Mouse (Mus musculus): ENCODE data around the gene Tnni1. TPM values are rescaled to one million over a fixed set of nuclear protein-coding genes. Genes with fewer than 3 reads are reported as not detected.

Tnni1 gene
- total RNA-seq (2021), result 100 to 1,000 TPM; 298 to 331 TPM
- long read RNA-seq, experiment 1, partial matches to known transcripts, result 34 of 324 reads
- long read RNA-seq, experiment 1, other reads (novel, unspliced or antisense), result 290 of 324 reads
- long read RNA-seq, experiment 2, partial matches to known transcripts, result 19 of 270 reads
- long read RNA-seq, experiment 2, other reads (novel, unspliced or antisense), result 251 of 270 reads

DNA sequence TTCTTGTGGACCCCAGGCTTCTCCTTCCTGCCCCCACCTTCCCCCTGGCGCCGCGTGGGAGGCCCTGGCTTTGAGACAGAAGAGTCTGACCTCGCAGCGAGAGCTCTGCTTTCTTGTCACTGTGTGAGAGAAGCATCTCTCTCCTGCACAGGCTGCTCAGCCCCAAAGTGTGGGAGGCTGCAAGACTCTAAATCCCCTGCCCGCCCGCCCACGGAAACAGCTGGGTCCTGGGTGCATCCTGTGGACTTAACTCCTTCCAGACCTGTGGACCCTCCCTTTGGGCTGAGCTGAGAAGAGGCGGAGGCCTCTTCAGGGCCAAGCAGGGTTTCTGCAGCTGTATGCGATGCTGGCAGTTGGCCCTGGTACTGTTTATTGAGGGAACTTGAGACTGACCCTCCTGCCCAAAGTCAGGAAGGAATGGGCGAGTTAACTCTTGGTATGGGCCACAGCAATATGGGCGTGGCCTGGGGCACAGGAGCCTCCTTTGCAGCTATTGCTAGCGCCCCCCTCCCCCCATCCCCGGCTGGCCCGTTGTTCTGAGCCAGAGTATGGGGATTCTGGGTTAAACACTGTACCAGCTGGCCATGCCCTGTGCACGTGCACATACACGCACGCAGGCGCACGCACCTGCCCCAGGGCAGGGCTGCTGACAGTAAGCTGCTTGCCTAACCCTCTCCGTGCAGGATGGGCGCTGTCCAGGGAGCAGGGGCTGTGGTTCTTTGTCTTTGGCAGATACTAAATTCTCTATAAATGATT lies at the start of gene Tnni1:
TSS of gene Tnni1 (plus strand) at position 655 of the 756 bp plus-strand sequence.
- peak; percentile 48 to 65 for DNase-seq (ENCODE audit: low spot score in 2 of 2)

- no peak for DNase-seq (ENCODE audit: low spot score in 2 of 2)
Observed at GRCm38 (mm10) chr1:135729821-135730220, 49.4 kb upstream of the Tnni1 start.

DNA sequence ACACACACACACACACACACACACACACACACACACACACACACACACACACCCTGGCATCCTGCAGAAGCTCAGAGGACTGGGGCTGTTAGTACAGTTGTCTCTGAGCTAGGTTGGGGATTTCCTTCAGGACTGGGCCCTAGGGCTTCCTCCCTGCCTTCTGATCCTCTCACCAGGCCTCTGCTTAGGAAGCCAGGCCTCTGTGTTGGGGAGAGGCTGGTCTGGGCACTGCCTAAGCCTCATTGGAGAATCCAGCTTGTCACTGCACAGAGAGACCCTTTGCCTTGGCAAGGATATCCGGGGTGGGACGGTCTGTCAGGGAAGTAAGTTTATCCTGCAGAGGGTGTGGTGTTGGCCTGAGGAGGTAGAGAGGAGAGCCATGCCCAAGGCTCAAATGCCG lies 48.9 kb upstream of the Tnni1 start:
- no peak for DNase-seq (ENCODE audit: low spot score in 2 of 2)

DNA sequence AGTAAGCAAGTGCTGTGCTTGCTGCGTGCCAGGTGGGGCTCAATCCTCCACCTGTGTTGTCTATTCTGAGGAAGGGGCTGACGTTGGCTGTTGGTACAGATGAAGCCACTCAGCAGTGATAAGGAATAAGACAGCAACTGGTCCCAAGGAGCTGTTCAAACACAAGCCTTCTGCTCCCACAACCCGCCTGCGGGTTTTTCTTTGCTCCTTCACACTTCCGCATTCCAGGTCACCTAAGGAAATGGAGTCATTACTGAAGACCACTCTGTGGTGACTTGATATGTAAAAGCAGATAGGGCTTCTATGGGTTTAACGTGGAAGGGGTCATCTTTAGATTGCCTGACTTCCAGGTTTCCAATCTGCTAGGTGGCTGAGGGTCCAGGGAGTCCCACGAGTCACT lies 47.8 kb upstream of the Tnni1 start:
- no peak for DNase-seq (ENCODE audit: low spot score in 2 of 2)

DNA sequence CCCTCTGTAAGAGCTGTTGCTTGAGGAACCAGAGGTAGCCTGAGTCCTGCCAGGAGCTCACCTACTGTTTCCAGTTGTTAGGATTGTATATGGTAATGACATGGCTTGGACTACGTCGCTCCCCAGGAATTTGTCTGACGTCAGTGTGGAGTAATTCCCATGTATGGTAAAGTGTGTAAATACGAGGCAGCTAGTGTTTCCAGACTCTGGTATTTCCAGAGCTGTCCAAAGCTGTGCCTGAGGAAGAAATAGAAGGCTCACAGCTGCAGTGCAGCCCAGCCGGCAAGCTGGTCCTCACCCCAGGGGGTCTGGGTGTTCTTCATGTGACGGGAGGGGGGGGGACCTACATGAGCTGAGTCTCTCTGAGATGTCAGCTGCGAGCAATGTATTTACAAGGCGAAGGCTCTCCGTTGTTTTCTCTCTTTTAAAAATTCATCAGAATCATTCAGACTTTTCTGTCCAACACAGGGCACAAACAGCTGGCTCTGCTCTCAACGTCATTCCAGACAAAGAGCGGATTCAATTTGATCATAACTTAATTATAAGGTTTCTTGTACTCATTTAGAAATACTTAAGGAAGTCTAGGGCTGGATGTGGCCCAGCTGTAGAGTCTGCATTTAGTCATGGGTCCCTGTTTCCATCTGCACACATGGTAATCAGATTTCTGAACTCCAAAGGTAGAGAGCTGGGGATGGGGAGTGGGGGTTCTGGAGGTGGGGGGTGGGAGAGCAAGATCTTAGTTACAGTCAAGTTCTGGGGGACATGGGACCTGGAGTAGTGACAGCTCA lies 47.1 kb upstream of the Tnni1 start:
- no peak for DNase-seq (ENCODE audit: low spot score in 2 of 2)

- DNase-seq (ENCODE audit: low spot score in 2 of 2), result no peak
Observed at GRCm38 (mm10) chr1:135734225-135734937, 44.9 kb upstream of the Tnni1 start.

DNA sequence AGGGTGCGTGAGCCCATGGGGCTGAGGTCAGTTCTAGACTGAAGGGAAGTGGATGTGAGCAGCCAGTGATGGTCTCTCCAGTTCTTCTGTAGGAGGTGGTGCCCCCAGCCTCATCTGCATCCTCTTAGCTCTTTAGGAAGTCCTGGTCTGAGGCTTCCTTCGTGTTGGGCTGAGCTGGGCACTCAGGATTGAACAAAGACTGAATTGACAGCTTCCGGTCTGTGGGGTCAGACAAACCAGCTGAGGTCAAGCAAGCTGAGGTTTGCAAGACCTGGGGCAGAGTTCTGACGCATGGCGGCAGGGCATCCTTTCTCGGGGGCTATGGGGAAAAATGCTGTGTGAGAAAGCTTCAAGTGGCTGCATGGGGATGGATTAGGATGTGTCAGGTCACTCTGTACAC lies 43.8 kb upstream of the Tnni1 start:
- no peak for DNase-seq (ENCODE audit: low spot score in 2 of 2)

- DNase-seq (ENCODE audit: low spot score in 2 of 2), result no peak
Observed at GRCm38 (mm10) chr1:135744987-135745386, 34.2 kb upstream of the Tnni1 start.

- DNase-seq (ENCODE audit: low spot score in 2 of 2), result no peak
Observed at GRCm38 (mm10) chr1:135746248-135746647, 33.0 kb upstream of the Tnni1 start.

DNA sequence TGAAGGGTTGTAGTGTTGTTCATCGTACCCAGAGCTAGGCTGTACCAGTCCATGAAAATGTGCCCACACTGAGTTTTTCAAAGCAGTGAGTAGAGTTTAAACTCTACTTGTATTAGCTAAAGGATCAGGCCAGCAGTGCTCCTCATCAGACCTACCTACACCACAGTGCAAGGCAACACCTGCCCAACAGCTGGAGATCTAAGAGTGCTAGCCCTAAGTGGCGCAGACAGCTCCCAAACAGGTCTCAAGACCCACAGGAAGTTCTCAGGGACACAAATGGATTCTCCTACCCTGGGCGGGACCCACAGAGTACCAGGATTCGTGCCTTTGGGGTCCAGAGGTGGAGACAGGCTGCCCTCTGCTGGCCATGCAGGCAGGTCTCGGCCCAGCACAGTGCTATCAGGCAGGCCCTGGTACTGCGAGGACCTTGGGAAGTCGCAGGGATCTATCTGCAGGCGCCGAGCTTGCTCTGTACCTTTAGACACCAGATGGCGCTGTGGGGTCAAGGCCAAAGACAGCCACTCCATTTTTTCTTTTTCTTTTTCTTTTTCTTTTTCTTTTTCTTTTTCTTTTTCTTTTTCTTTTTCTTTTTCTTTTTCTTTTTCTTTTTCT lies 26.4 kb upstream of the Tnni1 start:
- peak; percentile 85 to 94 for DNase-seq (ENCODE audit: low spot score in 2 of 2)

DNA sequence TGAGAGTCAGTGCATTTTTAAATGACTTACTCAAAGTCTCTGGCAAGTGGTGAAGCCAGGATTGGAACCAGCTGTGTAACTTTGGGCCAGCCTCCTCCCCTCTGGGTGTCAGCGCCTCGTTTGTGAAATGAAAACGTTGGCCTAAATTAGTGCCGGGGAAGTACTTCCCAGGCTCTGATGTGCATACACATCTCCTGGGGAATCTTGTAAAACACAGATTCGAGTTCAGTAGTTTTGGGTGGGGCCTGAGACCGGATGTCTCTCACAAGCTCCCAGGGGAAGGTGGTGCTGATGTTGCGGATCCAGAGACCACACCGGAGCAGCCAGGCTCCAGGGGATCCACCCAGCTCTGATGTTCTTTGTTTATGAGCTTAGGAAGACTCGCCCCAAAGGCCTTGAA lies 23.9 kb upstream of the Tnni1 start:
- peak in 1 of 2 experiments; percentile 55 for DNase-seq (ENCODE audit: low spot score in 2 of 2)

- DNase-seq (ENCODE audit: low spot score in 2 of 2), result no peak
Observed at GRCm38 (mm10) chr1:135755913-135756312, 23.3 kb upstream of the Tnni1 start.

DNA sequence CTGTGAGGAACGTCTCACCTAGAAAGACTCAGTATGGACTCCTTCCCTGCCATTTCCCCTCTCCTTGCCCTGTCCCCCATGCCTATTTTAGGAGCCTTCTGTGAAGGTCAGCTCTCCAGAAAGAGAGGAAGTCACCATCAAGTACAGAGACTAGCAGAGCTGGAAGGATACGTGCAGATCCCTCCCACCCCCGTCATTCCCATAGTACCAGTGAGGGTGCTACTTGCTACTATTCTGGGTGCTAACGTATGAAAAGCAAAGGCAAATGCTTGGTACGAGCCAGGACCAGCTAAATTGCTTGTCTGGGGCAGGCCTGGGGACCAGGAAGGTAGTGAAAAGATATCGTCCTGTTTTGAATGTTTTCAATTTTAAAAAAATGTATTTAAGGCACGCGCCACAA lies 21.9 kb upstream of the Tnni1 start:
- no peak for DNase-seq (ENCODE audit: low spot score in 2 of 2)

DNA sequence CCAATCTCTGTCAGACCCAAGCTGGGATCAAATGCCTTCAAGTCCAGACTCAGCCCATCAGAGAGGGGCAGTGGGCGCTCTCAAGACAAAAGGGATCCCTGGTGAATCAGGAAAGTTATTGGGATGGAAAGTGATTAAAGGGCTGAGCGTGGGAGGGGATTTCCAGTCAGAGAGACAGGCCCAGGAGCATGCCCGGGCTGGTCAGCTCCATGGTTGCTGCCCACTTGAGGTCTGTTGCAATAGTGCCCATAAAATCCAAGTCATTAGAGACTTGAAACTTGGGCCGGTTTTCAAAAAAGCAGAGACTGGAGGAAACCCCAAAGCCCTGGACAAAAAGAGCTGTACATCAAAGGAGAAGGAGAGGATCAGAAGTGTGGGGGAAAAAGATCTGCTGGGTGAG lies 19.5 kb upstream of the Tnni1 start:
- DNase-seq (ENCODE audit: low spot score in 2 of 2), result no peak

DNA sequence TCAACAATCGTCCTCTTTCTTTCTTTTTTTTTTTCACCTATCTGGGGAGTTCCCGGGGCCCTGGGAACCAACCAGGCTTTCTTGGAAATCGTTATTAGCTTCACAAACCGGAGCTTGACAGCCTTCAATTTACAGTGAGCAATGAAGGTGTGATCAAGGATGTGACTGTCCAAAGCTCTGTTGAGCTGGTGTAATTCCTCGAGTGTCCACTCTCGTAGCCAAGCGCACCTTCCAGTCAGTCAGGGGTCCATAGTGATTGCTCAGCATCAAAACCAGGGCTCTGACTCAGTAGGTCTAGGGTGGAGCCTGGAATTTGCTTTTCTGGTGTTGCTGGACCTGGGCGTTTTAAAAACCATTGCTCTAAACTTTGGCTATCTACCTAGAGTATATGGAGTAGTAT lies 19.0 kb upstream of the Tnni1 start:
- DNase-seq (ENCODE audit: low spot score in 2 of 2), result no peak

GRCm38 (mm10) chr1:135761728-135762127 lies 17.5 kb upstream of the Tnni1 start:
- no peak for DNase-seq (ENCODE audit: low spot score in 2 of 2)

DNA sequence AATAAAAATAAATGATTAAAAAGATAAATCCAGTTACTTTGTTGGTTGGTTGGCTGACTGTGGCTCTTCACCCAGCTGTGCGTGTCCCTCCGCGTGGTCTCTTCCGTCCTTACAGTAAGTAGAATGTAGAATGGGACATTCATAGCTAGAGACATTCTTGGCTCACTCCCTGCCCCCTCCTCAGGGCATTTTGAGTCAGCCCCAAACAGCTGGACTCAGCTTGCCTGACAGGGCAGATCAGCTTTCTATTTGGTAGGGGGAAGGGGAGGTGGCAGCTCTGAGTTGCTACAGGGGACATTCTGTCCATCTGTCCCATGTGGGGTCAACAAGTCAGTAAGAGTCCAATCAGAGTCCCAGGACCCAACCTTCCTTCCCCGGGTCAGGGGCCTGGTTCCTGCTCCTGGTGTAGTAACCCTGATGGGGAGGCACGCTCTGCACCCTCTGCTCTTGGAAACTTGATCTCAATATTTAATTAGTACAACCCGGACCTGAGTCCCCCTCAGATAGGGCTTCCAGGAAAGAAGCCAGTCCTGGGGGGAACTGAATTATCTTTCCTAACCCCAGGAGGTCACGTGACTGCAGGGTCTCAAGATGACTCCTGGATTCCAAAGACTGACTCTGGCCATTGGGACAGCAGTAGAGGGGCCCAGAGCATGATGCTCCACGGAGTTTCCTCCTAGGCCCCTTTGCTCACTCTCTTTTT lies 15.6 kb upstream of the Tnni1 start:
- DNase-seq (ENCODE audit: low spot score in 2 of 2), result no peak

GRCm38 (mm10) chr1:135764206-135764528 lies 15.1 kb upstream of the Tnni1 start:
- DNase-seq (ENCODE audit: low spot score in 2 of 2), result no peak

DNA sequence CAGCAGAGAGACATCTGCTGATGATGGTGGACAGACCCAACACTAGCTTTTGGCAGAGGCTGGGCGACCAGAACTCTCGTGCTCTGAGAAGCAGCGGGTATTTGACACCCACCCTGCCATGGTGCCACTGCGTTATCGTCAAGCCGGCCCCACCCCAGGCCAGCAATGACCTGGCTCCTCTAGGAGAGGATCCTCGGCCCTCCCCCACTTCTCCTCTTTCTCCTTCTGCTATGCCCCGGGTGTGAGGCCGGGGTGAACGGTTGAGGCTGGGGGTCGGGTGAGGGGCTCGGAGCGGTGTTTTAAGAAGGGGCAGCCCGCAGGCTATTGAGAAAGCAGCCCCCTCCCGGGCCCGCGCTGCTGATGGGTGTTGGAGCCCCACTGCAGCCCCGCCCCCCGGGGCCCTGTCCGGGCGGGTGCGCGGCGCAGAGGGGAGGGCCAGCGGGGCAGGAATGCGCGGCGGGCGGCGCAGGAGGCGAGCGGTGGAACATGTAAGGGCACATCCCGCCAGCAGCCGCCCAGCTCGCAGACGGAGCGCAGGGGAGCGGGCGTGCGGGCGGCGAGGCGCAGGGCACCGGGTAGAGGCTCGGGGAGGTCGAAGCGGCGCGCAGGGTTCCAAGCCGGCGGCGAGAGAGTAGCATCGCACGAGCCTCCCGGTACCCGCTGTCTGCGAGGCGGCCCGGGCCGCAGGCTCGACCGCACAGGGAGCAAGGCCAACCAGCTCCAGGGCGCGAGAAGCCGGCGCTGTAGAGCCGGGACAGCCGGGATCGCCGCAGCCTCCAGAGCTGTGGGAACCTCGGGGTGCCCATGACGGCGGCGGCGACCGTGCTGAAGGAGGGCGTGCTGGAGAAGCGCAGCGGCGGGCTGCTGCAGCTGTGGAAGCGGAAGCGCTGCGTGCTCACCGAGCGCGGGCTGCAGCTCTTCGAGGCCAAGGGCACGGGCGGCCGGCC lies 13.3 kb upstream of the Tnni1 start, which contains the start of gene Phlda3:
TSS of gene Phlda3 (plus strand) at position 475 of the 947 bp plus-strand sequence.
- peak; percentile 79 to 84 for DNase-seq (ENCODE audit: low spot score in 2 of 2)

All from gastrocnemius, postnatal 4 days (tissue).